Comparison of ENCODE assay signal across 19 mouse cellular contexts in genomic region chr16:57439206-57439605, GRCm38 (mm10).
DNase-seq lines count a peak whose midpoint lies in the region; ATAC-seq and TF ChIP-seq lines count a peak whose summit lies in the region.
"Had no signal": no experiment of that assay in that cellular context is flagged by ENCODE, and none has a peak within 500 bp of the region (broad histone marks: within the 10 kb centered on the region; RNA-seq: fewer than 3 reads in every experiment).

No protein-coding gene starts in this region.

- H3K4me3 ChIP-seq in intestine, embryonic 16.5 days (ENCODE audit: low read length): no peak overlapping the region
- no peak overlapping the region for H3K4me3 ChIP-seq in intestine, embryonic 15.5 days (replicated peaks)
- no peak overlapping the region for H3K4me3 ChIP-seq in kidney, adult 2 months (ENCODE audit: insufficient read depth, low read depth, low read length)
- H3K4me3 ChIP-seq in stomach, embryonic 15.5 days (replicated peaks): no peak overlapping the region
- H3K4me3 ChIP-seq: forebrain, embryonic 12.5 days; heart, adult 2 months; heart, embryonic 15.5 days; hindbrain, embryonic 10.5 days; neural tube, embryonic 13.5 days had no signal

- H3K9ac ChIP-seq in intestine, embryonic 16.5 days (ENCODE audit: low read depth, low read length): no peak overlapping the region
- H3K9ac ChIP-seq in intestine, embryonic 15.5 days: no peak overlapping the region
- no peak overlapping the region for H3K9ac ChIP-seq in stomach, embryonic 15.5 days
- H3K9ac ChIP-seq: forebrain, embryonic 12.5 days; heart, embryonic 15.5 days; neural tube, embryonic 13.5 days had no signal

- H3K9me3 ChIP-seq in intestine, embryonic 16.5 days (ENCODE audit: control insufficient read depth, low read length): no peaks in the 10 kb centered on the region
- H3K9me3 ChIP-seq in intestine, embryonic 15.5 days: no peaks in the 10 kb centered on the region
- no peaks in the 10 kb centered on the region for H3K9me3 ChIP-seq in stomach, embryonic 15.5 days
- H3K9me3 ChIP-seq: forebrain, embryonic 12.5 days; heart, embryonic 15.5 days; hindbrain, embryonic 10.5 days; neural tube, embryonic 13.5 days had no signal

- H3K27me3 ChIP-seq in intestine, embryonic 16.5 days (replicated peaks; ENCODE audit: control insufficient read depth, insufficient read depth, low read length): no peaks in the 10 kb centered on the region
- no peaks in the 10 kb centered on the region for H3K27me3 ChIP-seq in intestine, embryonic 15.5 days (replicated peaks)
- H3K27me3 ChIP-seq in kidney, adult 2 months (replicated peaks; ENCODE audit: control insufficient read depth, insufficient read depth, low read length): no peaks in the 10 kb centered on the region
- no peaks in the 10 kb centered on the region for H3K27me3 ChIP-seq in stomach, embryonic 15.5 days (replicated peaks)
- H3K27me3 ChIP-seq: forebrain, embryonic 12.5 days; heart, embryonic 15.5 days; neural tube, embryonic 13.5 days had no signal

- DNase-seq in kidney, adult 2 months: peak; percentile 38
- DNase-seq in kidney, postnatal 14 days: peak; percentile 30
- DNase-seq in urinary bladder, postnatal 36 days (ENCODE audit: low spot score in 2 of 2): no peak
- DNase-seq: adrenal gland, postnatal 25 days; cerebellum, adult 2 months; heart, adult 2 months; lung, adult 2 months; lung, postnatal 4 days; right cerebral cortex, postnatal 25 days had no signal

- no peak for ATAC-seq in intestine, embryonic 16.5 days
- no peak for ATAC-seq in intestine, embryonic 15.5 days
- ATAC-seq in stomach, embryonic 15.5 days (ENCODE audit: insufficient read depth, low FRiP score, low read depth): no peak
- ATAC-seq in megakaryocyte progenitor cell, adult 5-6 weeks (replicated peaks; ENCODE audit: poor library complexity): no peak
- ATAC-seq: inflammation-experienced regulatory T-cells, adult 6 months had no signal

- peak overlapping the region; percentile 16; the same call in 1 of the 2 replicates for H3K27ac ChIP-seq in intestine, embryonic 16.5 days (ENCODE audit: low read length)
- no peak overlapping the region for H3K27ac ChIP-seq in intestine, embryonic 15.5 days
- H3K27ac ChIP-seq in kidney, adult 2 months (ENCODE audit: insufficient read depth, low read depth, low read length): no peak overlapping the region
- H3K27ac ChIP-seq in stomach, embryonic 15.5 days: peak overlapping the region; percentile 38; the same call in 1 of the 2 replicates
- H3K27ac ChIP-seq: forebrain, embryonic 12.5 days; heart, adult 2 months; heart, embryonic 15.5 days; hindbrain, embryonic 10.5 days had no signal

- no peaks in the 10 kb centered on the region for H3K4me1 ChIP-seq in intestine, embryonic 16.5 days (ENCODE audit: control insufficient read depth, insufficient read depth, low read length)
- 0 out of 2 replicates have a peak, but pooled peaks cover 6% of the 10 kb centered on the region for H3K4me1 ChIP-seq in intestine, embryonic 15.5 days (replicated peaks)
- no peaks in the 10 kb centered on the region; the same call in 1 of the 2 replicates for H3K4me1 ChIP-seq in kidney, adult 2 months (ENCODE audit: control insufficient read depth, insufficient read depth, low read length)
- no peaks in the 10 kb centered on the region for H3K4me1 ChIP-seq in stomach, embryonic 15.5 days
- H3K4me1 ChIP-seq: heart, embryonic 15.5 days; hindbrain, embryonic 10.5 days had no signal

- TF ChIP-seq POLR2A in kidney, adult 2 months (IDR thresholded peaks at IDR 0.05; ENCODE audit: low read depth, low read length): no peak

- no peak overlapping the region for H3K4me2 ChIP-seq in intestine, embryonic 16.5 days (ENCODE audit: low read depth, low read length)
- H3K4me2 ChIP-seq in intestine, embryonic 15.5 days (replicated peaks): no peak overlapping the region
- H3K4me2 ChIP-seq in stomach, embryonic 15.5 days: no peak overlapping the region
- H3K4me2 ChIP-seq: forebrain, embryonic 12.5 days; heart, embryonic 15.5 days; midbrain, embryonic 11.5 days; neural tube, embryonic 13.5 days had no signal

- H3K36me3 ChIP-seq in intestine, embryonic 16.5 days (ENCODE audit: control insufficient read depth, insufficient read depth, low read length): no peaks in the 10 kb centered on the region
- H3K36me3 ChIP-seq in intestine, embryonic 15.5 days: no peaks in the 10 kb centered on the region
- no peaks in the 10 kb centered on the region for H3K36me3 ChIP-seq in kidney, adult 2 months (ENCODE audit: control insufficient read depth, insufficient read depth, low read length)
- no peaks in the 10 kb centered on the region for H3K36me3 ChIP-seq in stomach, embryonic 15.5 days
- H3K36me3 ChIP-seq: forebrain, embryonic 12.5 days; heart, embryonic 15.5 days; hindbrain, embryonic 10.5 days; neural tube, embryonic 13.5 days had no signal

- 78% methylated on average over 11 of the region's 11 CpGs for WGBS in intestine, embryonic 16.5 days
- 82% methylated on average over 11 of the region's 11 CpGs for WGBS in intestine, embryonic 15.5 days
- WGBS in kidney, adult 2 months: 66% methylated on average over 11 of the region's 11 CpGs
- 76% methylated on average over 11 of the region's 11 CpGs for WGBS in stomach, embryonic 15.5 days

- TF ChIP-seq CTCF in kidney, adult 2 months (conservative IDR thresholded peaks at IDR 0.05; ENCODE audit: insufficient read depth, insufficient read length, low read depth, low read length): no peak

Comparison
In these comparisons a context has a peak if more than half of its experiments do, and no peak if none do; other contexts are left out.
1. H3K27ac ChIP-seq: peak in intestine, embryonic 16.5 days (single experiment) and stomach, embryonic 15.5 days (single experiment); none in intestine, embryonic 15.5 days (single experiment) and kidney, adult 2 months (single experiment).
2. DNase-seq: peak in kidney, adult 2 months (single experiment) and kidney, postnatal 14 days (single experiment); none in urinary bladder, postnatal 36 days (0 of 2).